Mouse (Mus musculus) lung, adult 2 months (tissue): ENCODE measurements around the gene Disp1.

Experiments
- CTCF ChIP-seq: fragments of 200-500 bp; IDR thresholded peaks from 2 replicates; pipeline ENCODE4 v1.5.1; 2011; ENCODE audit warnings: mild to moderate bottlenecking, low read length, control low read depth; ENCODE audit not compliant: insufficient read depth
- POLR2A ChIP-seq: fragments of 200-500 bp; IDR thresholded peaks from 2 replicates; pipeline ENCODE4 v1.6.1; 2011; ENCODE audit warnings: low read depth, mild to moderate bottlenecking, control low read depth, low read length, borderline replicate concordance; ENCODE audit errors: extremely low read depth

- TF ChIP-seq CTCF: no peak
- no peak for TF ChIP-seq POLR2A
Measured at GRCm38 (mm10) chr1:183207623-183208022, 13.7 kb downstream of the Disp1 start.
